Mouse (Mus musculus): Measurements from ENCODE around the gene Gm38431. TPM values are rescaled to one million over a fixed set of nuclear protein-coding genes. Genes with fewer than 3 reads are reported as not detected.

Gm38431 gene
- polyA plus RNA-seq, 1 experiment from 2014 or later = 0.42 TPM

- ATAC-seq = no peak
- Histone ChIP-seq H3K9ac (ENCODE audit: low read depth, low read length) (no peak overlapping the region), H3K4me2 (replicated peaks; ENCODE audit: low read depth) (peak overlapping the region; percentile 58), H3K4me1 (replicated peaks; ENCODE audit: control insufficient read depth, insufficient read depth, low read length) (peaks cover 6% of the 10 kb centered on the region; the same call in 1 of the 2 replicates), H3K27ac (ENCODE audit: low read depth, low read length) (no peak overlapping the region), H3K9me3 (ENCODE audit: control insufficient read depth) (no peaks in the 10 kb centered on the region), H3K4me3 (ENCODE audit: low read depth, low read length) (peak overlapping the region; percentile 31), H3K36me3 (ENCODE audit: control insufficient read depth, insufficient read depth) (no peaks in the 10 kb centered on the region), H3K27me3 (replicated peaks; ENCODE audit: control insufficient read depth, insufficient read depth, low read length) (peaks cover 59% of the 10 kb centered on the region)
- no peak for TF ChIP-seq CTCF (IDR thresholded peaks at IDR 0.05; ENCODE audit: low read depth)
- 3% methylated on average over 31 of the region's 31 CpGs for WGBS
Measured at GRCm38 (mm10) chr9:21037481-21037891, 54.3 kb downstream of the Gm38431 start.

- Histone ChIP-seq H3K4me2 (replicated peaks; ENCODE audit: low read depth) (no peak overlapping the region), H3K36me3 (ENCODE audit: control insufficient read depth, insufficient read depth) (no peaks in the 10 kb centered on the region), H3K27ac (ENCODE audit: low read depth, low read length) (no peak overlapping the region), H3K4me1 (replicated peaks; ENCODE audit: control insufficient read depth, insufficient read depth, low read length) (peaks cover 12% of the 10 kb centered on the region), H3K9me3 (ENCODE audit: control insufficient read depth) (no peaks in the 10 kb centered on the region), H3K4me3 (ENCODE audit: low read depth, low read length) (peak overlapping the region; percentile 31; the same call in 1 of the 2 replicates), H3K27me3 (replicated peaks; ENCODE audit: control insufficient read depth, insufficient read depth, low read length) (peaks cover 67% of the 10 kb centered on the region), H3K9ac (ENCODE audit: low read depth, low read length) (no peak overlapping the region)
- ATAC-seq = no peak
- no peak for TF ChIP-seq CTCF (IDR thresholded peaks at IDR 0.05; ENCODE audit: low read depth)
- 3% methylated on average over 22 of the region's 22 CpGs for WGBS
Measured at GRCm38 (mm10) chr9:21036666-21037065, 55.1 kb downstream of the Gm38431 start.

- no peak overlapping the region for H3K9ac ChIP-seq (ENCODE audit: low read depth, low read length)
- ATAC-seq = no peak
- H3K4me1 ChIP-seq (replicated peaks; ENCODE audit: control insufficient read depth, insufficient read depth, low read length) = peaks cover 17% of the 10 kb centered on the region
- H3K36me3 ChIP-seq (ENCODE audit: control insufficient read depth, insufficient read depth) = no peaks in the 10 kb centered on the region
- no peak for TF ChIP-seq CTCF (IDR thresholded peaks at IDR 0.05; ENCODE audit: low read depth)
- no peak overlapping the region for H3K27ac ChIP-seq (ENCODE audit: low read depth, low read length)
- H3K4me3 ChIP-seq (ENCODE audit: low read depth, low read length) = peak overlapping the region; percentile 3; the same call in 1 of the 2 replicates
- peaks cover 70% of the 10 kb centered on the region for H3K27me3 ChIP-seq (replicated peaks; ENCODE audit: control insufficient read depth, insufficient read depth, low read length)
- H3K9me3 ChIP-seq (ENCODE audit: control insufficient read depth) = no peaks in the 10 kb centered on the region
- H3K4me2 ChIP-seq (replicated peaks; ENCODE audit: low read depth) = no peak overlapping the region
- 13% methylated on average over 20 of the region's 20 CpGs for WGBS
Measured at GRCm38 (mm10) chr9:21036161-21036560, 55.6 kb downstream of the Gm38431 start.

- no peak for ATAC-seq
- Histone ChIP-seq H3K9ac (ENCODE audit: low read depth, low read length) (no peak overlapping the region), H3K9me3 (ENCODE audit: control insufficient read depth) (no peaks in the 10 kb centered on the region), H3K36me3 (ENCODE audit: control insufficient read depth, insufficient read depth) (no peaks in the 10 kb centered on the region), H3K4me2 (replicated peaks; ENCODE audit: low read depth) (no peak overlapping the region), H3K4me3 (ENCODE audit: low read depth, low read length) (no peak overlapping the region), H3K27ac (ENCODE audit: low read depth, low read length) (no peak overlapping the region), H3K27me3 (replicated peaks; ENCODE audit: control insufficient read depth, insufficient read depth, low read length) (peaks cover 70% of the 10 kb centered on the region), H3K4me1 (replicated peaks; ENCODE audit: control insufficient read depth, insufficient read depth, low read length) (peaks cover 19% of the 10 kb centered on the region)
- TF ChIP-seq CTCF (IDR thresholded peaks at IDR 0.05; ENCODE audit: low read depth) = no peak
- 34% methylated on average over 9 of the region's 9 CpGs for WGBS
Measured at GRCm38 (mm10) chr9:21035586-21035985, 56.2 kb downstream of the Gm38431 start.

- Histone ChIP-seq H3K9me3 (ENCODE audit: control insufficient read depth) (no peaks in the 10 kb centered on the region), H3K27ac (ENCODE audit: low read depth, low read length) (no peak overlapping the region), H3K4me1 (replicated peaks; ENCODE audit: control insufficient read depth, insufficient read depth, low read length) (peaks cover 23% of the 10 kb centered on the region), H3K9ac (ENCODE audit: low read depth, low read length) (no peak overlapping the region), H3K4me3 (ENCODE audit: low read depth, low read length) (no peak overlapping the region), H3K4me2 (replicated peaks; ENCODE audit: low read depth) (0 out of 2 replicates have a peak overlapping the region, but pooled peaks have one; percentile 9), H3K27me3 (replicated peaks; ENCODE audit: control insufficient read depth, insufficient read depth, low read length) (peaks cover 70% of the 10 kb centered on the region), H3K36me3 (ENCODE audit: control insufficient read depth, insufficient read depth) (no peaks in the 10 kb centered on the region)
- no peak for ATAC-seq
- WGBS = 7% methylated on average over 17 of the region's 17 CpGs
- TF ChIP-seq CTCF (IDR thresholded peaks at IDR 0.05; ENCODE audit: low read depth) = no peak
Measured at GRCm38 (mm10) chr9:21034481-21035085, 57.2 kb downstream of the Gm38431 start.

- WGBS = under 1% methylated on average over 34 of the region's 34 CpGs
Measured at GRCm38 (mm10) chr9:21033136-21033535, 58.7 kb downstream of the Gm38431 start.

More at GRCm38 (mm10) chr9:21033136-21033535, 58.7 kb downstream of the Gm38431 start:
- peak overlapping the region; percentile 42; the same call in 1 of the 2 replicates for H3K9ac ChIP-seq (ENCODE audit: low read depth, low read length)
- H3K4me3 ChIP-seq (ENCODE audit: low read depth, low read length) = peak overlapping the region; percentile 53
- peak; percentile 55 for ATAC-seq
- no peaks in the 10 kb centered on the region for H3K9me3 ChIP-seq (ENCODE audit: control insufficient read depth)
- H3K27me3 ChIP-seq (replicated peaks; ENCODE audit: control insufficient read depth, insufficient read depth, low read length) = peaks cover 62% of the 10 kb centered on the region
- 0 out of 2 replicates have a peak, but pooled peaks cover 1% of the 10 kb centered on the region for H3K36me3 ChIP-seq (ENCODE audit: control insufficient read depth, insufficient read depth)
- H3K4me2 ChIP-seq (replicated peaks; ENCODE audit: low read depth) = peak overlapping the region; percentile 95
- TF ChIP-seq CTCF (IDR thresholded peaks at IDR 0.05; ENCODE audit: low read depth) = no peak
- no peak overlapping the region for H3K27ac ChIP-seq (ENCODE audit: low read depth, low read length)
- H3K4me1 ChIP-seq (replicated peaks; ENCODE audit: control insufficient read depth, insufficient read depth, low read length) = peaks cover 23% of the 10 kb centered on the region
